Mouse (Mus musculus): ENCODE data around the gene Nupl1. TPM values are rescaled to one million over a fixed set of nuclear protein-coding genes. Genes with fewer than 3 reads are reported as not detected.

Gene Nupl1
- polyA plus RNA-seq, 1 experiment, result 0.13 TPM

- TF ChIP-seq CTCF (IDR thresholded peaks at IDR 0.05; ENCODE audit: extremely low read depth, insufficient read depth, low read length) (no peak), POLR2A (IDR thresholded peaks at IDR 0.05; ENCODE audit: extremely low read depth, insufficient read depth, low read length) (no peak)
- Histone ChIP-seq H3K4me3 (ENCODE audit: insufficient read depth, low read length) (peak overlapping the region; percentile 85), H3K27ac (ENCODE audit: insufficient read depth, low read length) (no peak overlapping the region), H3K4me1 (ENCODE audit: control insufficient read depth, insufficient read depth, low read length) (no peaks in the 10 kb centered on the region)
Observed at GRCm38 (mm10) chr14:60176469-60176890, 74.8 kb downstream of the Nupl1 start.

GRCm38 (mm10) chr14:60172286-60173055 lies 78.8 kb downstream of the Nupl1 start:
- Histone ChIP-seq H3K4me1 (ENCODE audit: control insufficient read depth, insufficient read depth, low read length) (no peaks in the 10 kb centered on the region), H3K4me3 (ENCODE audit: insufficient read depth, low read length) (no peak overlapping the region), H3K27ac (ENCODE audit: insufficient read depth, low read length) (no peak overlapping the region)
- TF ChIP-seq CTCF (IDR thresholded peaks at IDR 0.05; ENCODE audit: extremely low read depth, insufficient read depth, low read length) (no peak), POLR2A (IDR thresholded peaks at IDR 0.05; ENCODE audit: extremely low read depth, insufficient read depth, low read length) (no peak)

GRCm38 (mm10) chr14:60170845-60171610 lies 80.2 kb downstream of the Nupl1 start:
- H3K27ac ChIP-seq (ENCODE audit: insufficient read depth, low read length), result no peak overlapping the region
- TF ChIP-seq CTCF (IDR thresholded peaks at IDR 0.05; ENCODE audit: extremely low read depth, insufficient read depth, low read length) (no peak), POLR2A (IDR thresholded peaks at IDR 0.05; ENCODE audit: extremely low read depth, insufficient read depth, low read length) (no peak)
- no peaks in the 10 kb centered on the region for H3K4me1 ChIP-seq (ENCODE audit: control insufficient read depth, insufficient read depth, low read length)
- no peak overlapping the region for H3K4me3 ChIP-seq (ENCODE audit: insufficient read depth, low read length)

DNA sequence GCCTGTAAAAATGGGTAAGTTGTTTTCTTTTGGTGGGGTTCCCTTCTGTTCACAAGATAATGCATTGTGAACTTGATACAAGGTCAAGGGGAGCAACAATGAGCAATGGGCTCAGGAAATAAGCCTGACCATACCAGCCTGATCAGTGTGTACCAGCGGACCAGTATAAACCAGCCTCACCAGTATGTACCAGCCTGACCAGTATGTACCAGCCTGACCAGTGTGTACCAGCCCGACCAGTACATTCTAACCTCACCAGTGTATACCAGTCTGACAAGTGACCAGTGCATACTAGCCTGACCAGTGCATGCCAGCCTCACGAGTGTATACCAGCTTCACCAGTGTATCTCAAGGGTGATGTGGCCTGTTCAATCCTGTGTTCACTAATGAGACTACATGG lies 87.9 kb downstream of the Nupl1 start:
- Histone ChIP-seq H3K27ac (ENCODE audit: insufficient read depth, low read length) (no peak overlapping the region), H3K4me3 (ENCODE audit: insufficient read depth, low read length) (no peak overlapping the region), H3K4me1 (ENCODE audit: control insufficient read depth, insufficient read depth, low read length) (no peaks in the 10 kb centered on the region)
- TF ChIP-seq CTCF (IDR thresholded peaks at IDR 0.05; ENCODE audit: extremely low read depth, insufficient read depth, low read length), result no peak
- no peak for TF ChIP-seq POLR2A (IDR thresholded peaks at IDR 0.05; ENCODE audit: extremely low read depth, insufficient read depth, low read length)

GRCm38 (mm10) chr14:60152373-60152772 lies 98.9 kb downstream of the Nupl1 start:
- no peak overlapping the region for H3K27ac ChIP-seq (ENCODE audit: insufficient read depth, low read length)
- peaks cover 1% of the 10 kb centered on the region; the same call in 1 of the 2 replicates for H3K4me1 ChIP-seq (ENCODE audit: control insufficient read depth, insufficient read depth, low read length)
- TF ChIP-seq POLR2A (IDR thresholded peaks at IDR 0.05; ENCODE audit: extremely low read depth, insufficient read depth, low read length), result no peak
- TF ChIP-seq CTCF (IDR thresholded peaks at IDR 0.05; ENCODE audit: extremely low read depth, insufficient read depth, low read length), result no peak
- H3K4me3 ChIP-seq (ENCODE audit: insufficient read depth, low read length), result no peak overlapping the region

GRCm38 (mm10) chr14:60148893-60149292 lies 102.3 kb downstream of the Nupl1 start:
- no peak overlapping the region for H3K27ac ChIP-seq (ENCODE audit: insufficient read depth, low read length)
- TF ChIP-seq POLR2A (IDR thresholded peaks at IDR 0.05; ENCODE audit: extremely low read depth, insufficient read depth, low read length) (no peak), CTCF (IDR thresholded peaks at IDR 0.05; ENCODE audit: extremely low read depth, insufficient read depth, low read length) (no peak)
- H3K4me3 ChIP-seq (ENCODE audit: insufficient read depth, low read length), result no peak overlapping the region
- peaks cover 1% of the 10 kb centered on the region; the same call in 1 of the 2 replicates for H3K4me1 ChIP-seq (ENCODE audit: control insufficient read depth, insufficient read depth, low read length)

GRCm38 (mm10) chr14:60143234-60143633 lies 108.0 kb downstream of the Nupl1 start:
- TF ChIP-seq POLR2A (IDR thresholded peaks at IDR 0.05; ENCODE audit: extremely low read depth, insufficient read depth, low read length) (no peak), CTCF (IDR thresholded peaks at IDR 0.05; ENCODE audit: extremely low read depth, insufficient read depth, low read length) (no peak)
- H3K27ac ChIP-seq (ENCODE audit: insufficient read depth, low read length), result no peak overlapping the region
- H3K4me1 ChIP-seq (ENCODE audit: control insufficient read depth, insufficient read depth, low read length), result no peaks in the 10 kb centered on the region
- H3K4me3 ChIP-seq (ENCODE audit: insufficient read depth, low read length), result no peak overlapping the region

GRCm38 (mm10) chr14:60138339-60138738 lies 112.9 kb downstream of the Nupl1 start:
- Histone ChIP-seq H3K27ac (ENCODE audit: insufficient read depth, low read length) (no peak overlapping the region), H3K4me3 (ENCODE audit: insufficient read depth, low read length) (no peak overlapping the region), H3K4me1 (ENCODE audit: control insufficient read depth, insufficient read depth, low read length) (no peaks in the 10 kb centered on the region)
- TF ChIP-seq CTCF (IDR thresholded peaks at IDR 0.05; ENCODE audit: extremely low read depth, insufficient read depth, low read length) (no peak), POLR2A (IDR thresholded peaks at IDR 0.05; ENCODE audit: extremely low read depth, insufficient read depth, low read length) (no peak)

GRCm38 (mm10) chr14:60137812-60138211 lies 113.4 kb downstream of the Nupl1 start:
- no peaks in the 10 kb centered on the region for H3K4me1 ChIP-seq (ENCODE audit: control insufficient read depth, insufficient read depth, low read length)
- TF ChIP-seq CTCF (IDR thresholded peaks at IDR 0.05; ENCODE audit: extremely low read depth, insufficient read depth, low read length) (no peak), POLR2A (IDR thresholded peaks at IDR 0.05; ENCODE audit: extremely low read depth, insufficient read depth, low read length) (no peak)
- H3K4me3 ChIP-seq (ENCODE audit: insufficient read depth, low read length), result no peak overlapping the region
- no peak overlapping the region for H3K27ac ChIP-seq (ENCODE audit: insufficient read depth, low read length)

Data from cortical plate, adult 2 months (tissue).